24 mouse cellular contexts compared by ENCODE assay signal in the genomic region with DNA sequence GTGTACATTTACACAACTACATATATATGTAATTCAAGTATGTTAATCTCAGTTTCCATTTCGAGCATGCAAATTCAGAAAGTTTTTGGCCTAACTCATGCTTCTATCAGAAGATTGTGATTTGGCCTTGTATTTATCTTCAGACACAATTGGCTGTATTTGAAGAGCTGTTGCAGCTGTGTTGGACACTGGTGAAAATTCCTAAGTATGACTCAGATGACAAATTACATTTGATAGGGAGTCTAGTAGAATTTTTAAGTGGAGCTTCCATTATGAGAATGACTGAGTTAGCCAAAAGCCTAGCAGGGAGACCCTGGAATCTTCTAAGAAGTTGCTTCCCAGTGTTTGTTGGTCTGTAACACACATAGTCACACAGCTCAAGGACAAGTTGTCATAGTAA. TPM values are rescaled to one million over a fixed set of nuclear protein-coding genes. Genes with fewer than 3 reads are reported as not detected.
A peak's percentile ranks its signal among the peaks of the same experiment; 100 is the strongest.
DNase-seq lines count a peak whose midpoint lies in the region; ATAC-seq and TF ChIP-seq lines count a peak whose summit lies in the region.
"Had no signal": no experiment of that assay in that cellular context is flagged by ENCODE, and none has a peak within 500 bp of the region (broad histone marks: within the 10 kb centered on the region; RNA-seq: fewer than 3 reads in every experiment).

No protein-coding gene starts in this region.

- H3K27me3 ChIP-seq in heart, adult 2 months (ENCODE audit: control insufficient read depth, insufficient read depth, low read length), result no peaks in the 10 kb centered on the region
- H3K27me3 ChIP-seq in liver, adult 2 months (ENCODE audit: control insufficient read depth, insufficient read depth, low read length), result no peaks in the 10 kb centered on the region
- no peaks in the 10 kb centered on the region for H3K27me3 ChIP-seq in liver, embryonic 11.5 days (replicated peaks; ENCODE audit: control insufficient read depth, insufficient read depth, low read length)
- H3K27me3 ChIP-seq: heart, embryonic 13.5 days; liver, embryonic 13.5 days; midbrain, embryonic 12.5 days; neural tube, embryonic 12.5 days had no signal

- H3K36me3 ChIP-seq in heart, adult 2 months (ENCODE audit: control insufficient read depth, insufficient read depth, low read length), result no peaks in the 10 kb centered on the region; the same call in 1 of the 2 replicates
- no peaks in the 10 kb centered on the region for H3K36me3 ChIP-seq in liver, adult 2 months (ENCODE audit: control insufficient read depth, insufficient read depth, low read length)
- H3K36me3 ChIP-seq in liver, embryonic 11.5 days (ENCODE audit: control insufficient read depth, insufficient read depth, low read length), result no peaks in the 10 kb centered on the region
- H3K36me3 ChIP-seq: heart, embryonic 13.5 days; liver, embryonic 13.5 days; midbrain, embryonic 12.5 days; neural tube, embryonic 12.5 days had no signal

- H3K79me2 ChIP-seq in heart, adult 2 months (replicated peaks; ENCODE audit: control insufficient read depth, insufficient read depth, low read length), result no peaks in the 10 kb centered on the region
- no peaks in the 10 kb centered on the region for H3K79me2 ChIP-seq in liver, adult 2 months (ENCODE audit: control insufficient read depth, insufficient read depth, low read length)

- intact Hi-C loops in heart, adult 2 months (cut with DNase I), result no loop called here
- intact Hi-C loops in heart, postnatal 25 days (cut with DNase I), result no loop called here

- no peak for TF ChIP-seq EP300 in heart, adult 2 months (IDR thresholded peaks at IDR 0.05; ENCODE audit: insufficient read depth, low read depth, low read length)

- TF ChIP-seq POLR2A in heart, adult 2 months (IDR thresholded peaks at IDR 0.05; ENCODE audit: insufficient read depth, low read depth, low read length), result no peak
- TF ChIP-seq POLR2A in liver, adult 2 months (IDR thresholded peaks at IDR 0.05; ENCODE audit: extremely low read depth, insufficient read depth, low read length), result no peak

- peak in 1 of 2 experiments; percentile 17 for DNase-seq in heart, adult 2 months
- no peak for DNase-seq in heart, postnatal 25 days (ENCODE audit: low spot score)
- DNase-seq in liver, adult 2 months (ENCODE audit: extremely low read depth, low read depth, low spot score), result peak; percentile 33
- no peak for DNase-seq in liver, embryonic 11.5 days (ENCODE audit: low spot score)
- DNase-seq in 3T3-L1 (ENCODE audit: low read depth, low spot score), result peak; percentile 88
- peak; percentile 78 for DNase-seq in Muller cell, postnatal 12 days (ENCODE audit: inconsistent ontology term)
- DNase-seq in frontal cortex, adult 2 months (ENCODE audit: extremely low spot score in 1 of 2, low spot score in 1 of 2), result no peak
- DNase-seq: adrenal gland, postnatal 36 days; cerebellum, adult 11-12 months; cerebellum, postnatal 25 days; embryo, embryonic 11 days; liver, embryonic 13.5 days; spleen, adult 18-20 months; thymus, postnatal 36 days had no signal

- 50% methylated on average over 1 of the region's 1 CpGs for WGBS in heart, adult 2 months
- 56% methylated on average over 1 of the region's 1 CpGs for WGBS in liver, adult 2 months
- WGBS in liver, embryonic 11.5 days, result 67% methylated on average over 1 of the region's 1 CpGs

- ATAC-seq in liver, embryonic 11.5 days (replicated peaks; ENCODE audit: low FRiP score), result no peak
- ATAC-seq: activated CD4-positive, CD25-positive, alpha-beta regulatory T cell, adult 4 months; forebrain, embryonic 16.5 days; hindbrain, postnatal 0 days; intestine, postnatal 0 days had no signal

- H3K4me3 ChIP-seq in heart, adult 2 months, result no peak overlapping the region
- H3K4me3 ChIP-seq in liver, adult 2 months (ENCODE audit: insufficient read depth, low read depth, low read length), result no peak overlapping the region
- no peak overlapping the region for H3K4me3 ChIP-seq in liver, embryonic 11.5 days (ENCODE audit: low read depth, low read length)
- H3K4me3 ChIP-seq: heart, embryonic 13.5 days; liver, embryonic 13.5 days; midbrain, embryonic 12.5 days; neural tube, embryonic 12.5 days had no signal

- no peak overlapping the region for H3K4me2 ChIP-seq in liver, embryonic 11.5 days
- H3K4me2 ChIP-seq: heart, embryonic 13.5 days; liver, embryonic 13.5 days; midbrain, embryonic 12.5 days; neural tube, embryonic 12.5 days had no signal

- no peaks in the 10 kb centered on the region for H3K9me3 ChIP-seq in liver, embryonic 11.5 days (ENCODE audit: control insufficient read depth, low read length)
- H3K9me3 ChIP-seq: heart, embryonic 13.5 days; liver, embryonic 13.5 days; midbrain, embryonic 12.5 days; neural tube, embryonic 12.5 days had no signal

- peak overlapping the region; percentile 5 for H3K27ac ChIP-seq in heart, adult 2 months
- no peak overlapping the region for H3K27ac ChIP-seq in liver, adult 2 months (replicated peaks; ENCODE audit: insufficient read depth, low read depth, low read length)
- no peak overlapping the region for H3K27ac ChIP-seq in liver, embryonic 11.5 days (ENCODE audit: low read depth, low read length)
- H3K27ac ChIP-seq: heart, embryonic 13.5 days; hindbrain, postnatal 0 days; liver, embryonic 13.5 days; midbrain, embryonic 12.5 days; neural tube, embryonic 12.5 days had no signal

- H3K4me1 ChIP-seq in heart, adult 2 months (ENCODE audit: control insufficient read depth, insufficient read depth, low read length), result no peaks in the 10 kb centered on the region
- no peaks in the 10 kb centered on the region for H3K4me1 ChIP-seq in liver, adult 2 months (ENCODE audit: control insufficient read depth, insufficient read depth, low read length)
- no peaks in the 10 kb centered on the region for H3K4me1 ChIP-seq in liver, embryonic 11.5 days (replicated peaks; ENCODE audit: control insufficient read depth, insufficient read depth, low read length)
- H3K4me1 ChIP-seq: heart, embryonic 13.5 days; liver, embryonic 13.5 days; midbrain, embryonic 12.5 days; neural tube, embryonic 12.5 days had no signal

- TF ChIP-seq CTCF in heart, adult 2 months (IDR thresholded peaks at IDR 0.05), result no peak
- no peak for TF ChIP-seq CTCF in liver, adult 2 months (IDR thresholded peaks at IDR 0.05; ENCODE audit: low read depth, low read length)

- no peak overlapping the region for H3K9ac ChIP-seq in heart, adult 2 months (ENCODE audit: low read depth, low read length)
- H3K9ac ChIP-seq in liver, adult 2 months (ENCODE audit: low read depth, low read length), result no peak overlapping the region
- H3K9ac ChIP-seq in liver, embryonic 11.5 days (ENCODE audit: low read depth, low read length), result no peak overlapping the region
- H3K9ac ChIP-seq: heart, embryonic 13.5 days; liver, embryonic 13.5 days; midbrain, embryonic 12.5 days; neural tube, embryonic 12.5 days had no signal

RNA-seq across cellular contexts. Expression of a gene that starts 7.1 kb away (rescaled TPM):
- 100 to 1,000 TPM in 1 of 2 experiments, 10 to 100 TPM in 1; 77.8 to 183 TPM for total RNA-seq in heart, adult 2 months (2021)
- 78.8 and 130 TPM in 2 replicates for polyA plus RNA-seq in heart, adult 2 months (2012; rRNA removed)
- 100 to 1,000 TPM; 422 to 465 TPM for total RNA-seq in heart, postnatal 25 days (2021)
- 28.3 and 31.3 TPM in 2 replicates for total RNA-seq in liver, adult 2 months (2014; rRNA removed)
- polyA plus RNA-seq in liver, adult 2 months (2012; rRNA removed), result 5.3 and 6.1 TPM in 2 replicates
- 293 and 303 TPM in 2 replicates for polyA plus RNA-seq in liver, embryonic 11.5 days (2014; fragmentation: Nextera tagmentation; extraction: Ambion mirVana)
- polyA plus RNA-seq in frontal cortex, adult 2 months (2012; rRNA removed), result 3.5 and 3.7 TPM in 2 replicates
- total RNA-seq: hematopoietic stem cell, adult 5-6 weeks; megakaryocyte progenitor cell, adult 5-6 weeks; monocyte, adult 5-6 weeks had no signal
- polyA plus RNA-seq: activated CD4-positive, CD25-positive, alpha-beta regulatory T cell, adult 4 months had no signal

Comparison
In these comparisons a context has a peak if more than half of its experiments do, and no peak if none do; other contexts are left out.
1. DNase-seq: peak in liver, adult 2 months (single experiment), 3T3-L1 (single experiment) and Muller cell, postnatal 12 days (single experiment); none in heart, postnatal 25 days (single experiment), liver, embryonic 11.5 days (single experiment) and frontal cortex, adult 2 months (0 of 2).
2. RNA of a gene that starts 7.1 kb away (polyA plus RNA-seq): 293 to 303 TPM in liver, embryonic 11.5 days and 78.8 to 130 TPM in heart, adult 2 months; 5.3 to 6.1 TPM in liver, adult 2 months and 3.5 to 3.7 TPM in frontal cortex, adult 2 months; every median in the first group is over 10 times any median in the second.